20 mouse cellular contexts compared by ENCODE assay signal in genomic region chr16:30604807-30605137, GRCm38 (mm10). TPM values are rescaled to one million over a fixed set of nuclear protein-coding genes. Genes with fewer than 3 reads are reported as not detected.
DNase-seq lines count a peak whose midpoint lies in the region; ATAC-seq and TF ChIP-seq lines count a peak whose summit lies in the region.
"Had no signal": no experiment of that assay in that cellular context is flagged by ENCODE, and none has a peak within 500 bp of the region (broad histone marks: within the 10 kb centered on the region; RNA-seq: fewer than 3 reads in every experiment).

No protein-coding gene starts in this region.

- intact Hi-C loops in heart, postnatal 25 days (cut with DNase I) = loop anchor here (2.0 to 5.0 kb wide), 3 partner anchors 43 to 216 kb away; no protein-coding TSS in a partner anchor

- no peak for DNase-seq in heart, postnatal 25 days (ENCODE audit: low spot score)
- DNase-seq in embryonic facial prominence, embryonic 10.5 days (ENCODE audit: low spot score) = no peak
- DNase-seq in embryo, embryonic 9.5 days (ENCODE audit: extremely low spot score) = no peak
- DNase-seq in spleen, postnatal 10 days (ENCODE audit: low spot score in 2 of 2) = no peak
- DNase-seq: cerebellum, adult 11-12 months; liver; lung, adult 2 months; retina, postnatal 1 day; thymus, postnatal 14 days had no signal

- TF ChIP-seq CTCF in olfactory bulb, adult 2 months (IDR thresholded peaks at IDR 0.05; ENCODE audit: insufficient read depth, low read depth, low read length) = no peak

- H3K4me1 ChIP-seq in heart, embryonic 12.5 days (replicated peaks) = peaks cover 42% of the 10 kb centered on the region
- H3K4me1 ChIP-seq in megakaryocyte, embryonic 14.5 days = peaks cover 61% of the 10 kb centered on the region
- peaks cover 75% of the 10 kb centered on the region for H3K4me1 ChIP-seq in embryonic facial prominence, embryonic 10.5 days
- H3K4me1 ChIP-seq in olfactory bulb, adult 2 months (ENCODE audit: control insufficient read depth, insufficient read depth, low read length) = peaks cover 43% of the 10 kb centered on the region

- 57% methylated on average over 7 of the region's 7 CpGs for WGBS in heart, embryonic 12.5 days
- 79% methylated on average over 7 of the region's 7 CpGs for WGBS in embryonic facial prominence, embryonic 10.5 days
- 66% methylated on average over 7 of the region's 7 CpGs for WGBS in olfactory bulb, adult 2 months

- H3K9me3 ChIP-seq in heart, embryonic 12.5 days (replicated peaks) = no peaks in the 10 kb centered on the region
- H3K9me3 ChIP-seq in megakaryocyte, embryonic 14.5 days = no peaks in the 10 kb centered on the region
- H3K9me3 ChIP-seq in embryonic facial prominence, embryonic 10.5 days = no peaks in the 10 kb centered on the region
- H3K9me3 ChIP-seq: embryonic facial prominence, embryonic 15.5 days; forebrain, embryonic 12.5 days; neural tube, embryonic 15.5 days had no signal

- no peaks in the 10 kb centered on the region for H3K36me3 ChIP-seq in heart, embryonic 12.5 days
- peaks cover 37% of the 10 kb centered on the region for H3K36me3 ChIP-seq in megakaryocyte, embryonic 14.5 days (replicated peaks; ENCODE audit: low read length)
- no peaks in the 10 kb centered on the region for H3K36me3 ChIP-seq in embryonic facial prominence, embryonic 10.5 days (replicated peaks)
- H3K36me3 ChIP-seq: embryonic facial prominence, embryonic 15.5 days; forebrain, embryonic 12.5 days; neural tube, embryonic 15.5 days had no signal

- no peak for ATAC-seq in heart, embryonic 12.5 days (ENCODE audit: insufficient number of reproducible peaks, low FRiP score)
- ATAC-seq in megakaryocyte, adult 5-6 weeks (ENCODE audit: poor library complexity, severe bottlenecking) = no peak
- ATAC-seq: CD4-positive, CD25-positive, alpha-beta regulatory T cell, adult 4 months had no signal

- no peaks in the 10 kb centered on the region for H3K27me3 ChIP-seq in heart, embryonic 12.5 days (replicated peaks)
- peaks cover 8% of the 10 kb centered on the region for H3K27me3 ChIP-seq in megakaryocyte, embryonic 14.5 days (replicated peaks)
- peaks cover 21% of the 10 kb centered on the region for H3K27me3 ChIP-seq in embryonic facial prominence, embryonic 10.5 days (replicated peaks; ENCODE audit: low read depth, poor library complexity, severe bottlenecking)

- no peak overlapping the region for H3K9ac ChIP-seq in heart, embryonic 12.5 days
- H3K9ac ChIP-seq: embryonic facial prominence, embryonic 15.5 days; forebrain, embryonic 12.5 days; neural tube, embryonic 15.5 days had no signal

- peak overlapping the region; percentile 17; the same call in 1 of the 2 replicates for H3K27ac ChIP-seq in heart, embryonic 12.5 days (ENCODE audit: poor library complexity, severe bottlenecking)
- H3K27ac ChIP-seq in embryonic facial prominence, embryonic 10.5 days (replicated peaks) = peak overlapping the region; percentile 75
- H3K27ac ChIP-seq in olfactory bulb, adult 2 months (ENCODE audit: insufficient read depth, low read depth, low read length) = 0 out of 2 replicates have a peak overlapping the region, but pooled peaks have one; percentile 35
- H3K27ac ChIP-seq: forebrain, embryonic 12.5 days; layer of hippocampus, adult 2 months; neural tube, embryonic 15.5 days; stomach, postnatal 0 days had no signal

- peak overlapping the region; percentile 25; the same call in 1 of the 2 replicates for H3K4me2 ChIP-seq in heart, embryonic 12.5 days
- H3K4me2 ChIP-seq: embryonic facial prominence, embryonic 15.5 days; forebrain, embryonic 12.5 days; midbrain, embryonic 11.5 days; neural tube, embryonic 15.5 days had no signal

- TF ChIP-seq POLR2A in olfactory bulb, adult 2 months (IDR thresholded peaks at IDR 0.05; ENCODE audit: insufficient read depth, low read depth, low read length) = no peak

- H3K4me3 ChIP-seq in heart, embryonic 12.5 days = no peak overlapping the region
- peak overlapping the region; percentile 6 for H3K4me3 ChIP-seq in megakaryocyte, embryonic 14.5 days (replicated peaks)
- 0 out of 2 replicates have a peak overlapping the region, but pooled peaks have one; percentile 12 for H3K4me3 ChIP-seq in embryonic facial prominence, embryonic 10.5 days
- H3K4me3 ChIP-seq in olfactory bulb, adult 2 months (ENCODE audit: insufficient read depth, low read depth, low read length) = no peak overlapping the region
- H3K4me3 ChIP-seq: embryonic facial prominence, embryonic 15.5 days; forebrain, embryonic 12.5 days; layer of hippocampus, adult 2 months; neural tube, embryonic 15.5 days had no signal

RNA-seq across cellular contexts. Expression of gene Fam43a, which starts 5.2 kb away (rescaled TPM):
- 14.5 and 15.4 TPM in 2 replicates for polyA plus RNA-seq in heart, embryonic 12.5 days (2016; fragmentation: Nextera tagmentation; extraction: Ambion mirVana)
- 10 to 100 TPM; 25.8 to 31.2 TPM for total RNA-seq in heart, postnatal 25 days (2021)
- 60.0 and 108 TPM in 2 replicates for polyA plus RNA-seq in megakaryocyte, embryonic 14.5 days (2012; ENCODE audit: insufficient read depth, low replicate concordance)
- 4.6 and 4.7 TPM in 2 replicates for total RNA-seq in megakaryocyte, adult 5-6 weeks (2015)
- 7.9 and 9.3 TPM in 2 replicates for total RNA-seq in megakaryocyte, adult 5-6 weeks (2017)
- 23.2 and 24.1 TPM in 2 replicates for polyA plus RNA-seq in embryonic facial prominence, embryonic 10.5 days (2016; fragmentation: Nextera tagmentation; extraction: Ambion mirVana)
- not detected in 2 replicates for polyA plus RNA-seq in olfactory bulb, adult 2 months (2012; ENCODE audit: insufficient read depth, insufficient read length, low replicate concordance, missing spikeins)

RNA-seq across cellular contexts. Expression of gene Lsg1, which starts 17.4 kb away (rescaled TPM):
- 42.9 and 48.1 TPM in 2 replicates for polyA plus RNA-seq in heart, embryonic 12.5 days (2016; fragmentation: Nextera tagmentation; extraction: Ambion mirVana)
- total RNA-seq in heart, postnatal 25 days (2021) = 10 to 100 TPM; 16.9 to 18.8 TPM
- 0.74 and 5.8 TPM in 2 replicates for polyA plus RNA-seq in megakaryocyte, embryonic 14.5 days (2012; ENCODE audit: insufficient read depth, low replicate concordance)
- total RNA-seq in megakaryocyte, adult 5-6 weeks (2015) = 19.2 and 19.9 TPM in 2 replicates
- total RNA-seq in megakaryocyte, adult 5-6 weeks (2017) = 38.2 and 42.9 TPM in 2 replicates
- polyA plus RNA-seq in embryonic facial prominence, embryonic 10.5 days (2016; fragmentation: Nextera tagmentation; extraction: Ambion mirVana) = 87.1 and 95.3 TPM in 2 replicates
- polyA plus RNA-seq in olfactory bulb, adult 2 months (2012; ENCODE audit: insufficient read depth, insufficient read length, low replicate concordance, missing spikeins) = not detected in 2 replicates

RNA-seq across cellular contexts. Expression of gene Tmem44, which starts 54.1 kb away (rescaled TPM):
- polyA plus RNA-seq in heart, embryonic 12.5 days (2016; fragmentation: Nextera tagmentation; extraction: Ambion mirVana) = 23.8 and 26.9 TPM in 2 replicates
- total RNA-seq in heart, postnatal 25 days (2021) = 1 to 10 TPM; 6.5 to 7.8 TPM
- 0.45 TPM in 1 of 2 replicates, not detected in the other for polyA plus RNA-seq in megakaryocyte, embryonic 14.5 days (2012; ENCODE audit: insufficient read depth, low replicate concordance)
- not detected in 2 replicates for total RNA-seq in megakaryocyte, adult 5-6 weeks (2015)
- total RNA-seq in megakaryocyte, adult 5-6 weeks (2017) = 0.04 TPM in 2 replicates
- polyA plus RNA-seq in embryonic facial prominence, embryonic 10.5 days (2016; fragmentation: Nextera tagmentation; extraction: Ambion mirVana) = 25.1 and 25.2 TPM in 2 replicates
- polyA plus RNA-seq in olfactory bulb, adult 2 months (2012; ENCODE audit: insufficient read depth, insufficient read length, low replicate concordance, missing spikeins) = not detected in 2 replicates

Comparison
In these comparisons a context has a peak if more than half of its experiments do, and no peak if none do; other contexts are left out.
1. H3K27ac ChIP-seq: peak in every context shown above with its lines; median percentile 75 in embryonic facial prominence, embryonic 10.5 days; 35 in olfactory bulb, adult 2 months; 17 in heart, embryonic 12.5 days.
2. H3K4me3 ChIP-seq: peak in megakaryocyte, embryonic 14.5 days (single experiment) and embryonic facial prominence, embryonic 10.5 days (single experiment); none in heart, embryonic 12.5 days (single experiment) and olfactory bulb, adult 2 months (single experiment).
3. RNA of gene Fam43a, which starts 5.2 kb away (polyA plus RNA-seq): 60.0 to 108 TPM in megakaryocyte, embryonic 14.5 days, 23.2 to 24.1 TPM in embryonic facial prominence, embryonic 10.5 days and 14.5 to 15.4 TPM in heart, embryonic 12.5 days; not detected in olfactory bulb, adult 2 months; every median in the first group is over 10 times any median in the second.